Mouse (Mus musculus) neural tube, embryonic 10.5 days (tissue): ENCODE results near the gene Smg8.
"Not testable (repeated sequence)": the region's sequence is repeated elsewhere in the genome, so short reads cannot be mapped to it uniquely, and the experiment has no call there.

Experiments
- DNase-seq: peaks from one replicate; pipeline ENCODE4 v3.0.0-alpha.2; 2017; ENCODE audit warnings: low spot score; ENCODE audit errors: extremely low spot score

Smg8 gene

DNA sequence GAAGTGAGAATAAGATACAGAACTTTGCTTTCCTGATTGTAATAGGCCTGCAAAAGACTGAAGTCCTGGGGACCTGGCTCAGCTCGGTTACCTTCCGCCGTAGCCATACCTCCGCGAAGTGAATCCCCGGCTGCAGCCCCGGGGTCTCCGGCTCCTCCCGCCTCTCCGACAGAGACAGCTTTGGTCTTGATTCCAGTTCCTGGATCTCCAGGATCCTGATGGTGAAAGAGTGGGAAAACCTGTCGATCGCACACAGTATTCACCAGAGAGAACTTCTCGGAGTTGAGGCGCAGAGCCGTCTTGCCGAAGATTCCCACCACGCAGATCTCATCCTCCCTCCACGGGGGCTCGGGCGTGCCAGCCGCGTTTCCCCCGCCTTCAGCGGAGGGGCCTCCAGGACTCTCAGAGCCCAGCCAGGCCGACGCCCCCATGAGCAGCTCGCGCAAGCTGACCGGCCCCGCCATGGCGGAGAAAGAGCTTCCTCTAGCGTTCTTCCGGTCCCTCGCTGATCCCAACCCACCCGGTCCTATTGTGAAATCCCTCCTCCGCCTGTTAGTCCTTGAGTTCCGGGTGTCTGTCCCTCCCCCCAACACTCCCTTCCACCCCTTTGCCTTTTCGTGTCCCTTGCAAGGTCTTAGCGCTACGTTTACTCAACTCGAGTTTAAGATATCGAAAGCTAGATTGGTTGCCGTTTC lies at the start of gene Smg8:
Smg8 (minus strand) TSS at position 485 of the 695 bp plus-strand sequence.
- DNase-seq = peak; percentile 73

- no peak for DNase-seq
Observed at GRCm38 (mm10) chr11:87136233-87136632, 49.7 kb upstream of the Smg8 start.

DNA sequence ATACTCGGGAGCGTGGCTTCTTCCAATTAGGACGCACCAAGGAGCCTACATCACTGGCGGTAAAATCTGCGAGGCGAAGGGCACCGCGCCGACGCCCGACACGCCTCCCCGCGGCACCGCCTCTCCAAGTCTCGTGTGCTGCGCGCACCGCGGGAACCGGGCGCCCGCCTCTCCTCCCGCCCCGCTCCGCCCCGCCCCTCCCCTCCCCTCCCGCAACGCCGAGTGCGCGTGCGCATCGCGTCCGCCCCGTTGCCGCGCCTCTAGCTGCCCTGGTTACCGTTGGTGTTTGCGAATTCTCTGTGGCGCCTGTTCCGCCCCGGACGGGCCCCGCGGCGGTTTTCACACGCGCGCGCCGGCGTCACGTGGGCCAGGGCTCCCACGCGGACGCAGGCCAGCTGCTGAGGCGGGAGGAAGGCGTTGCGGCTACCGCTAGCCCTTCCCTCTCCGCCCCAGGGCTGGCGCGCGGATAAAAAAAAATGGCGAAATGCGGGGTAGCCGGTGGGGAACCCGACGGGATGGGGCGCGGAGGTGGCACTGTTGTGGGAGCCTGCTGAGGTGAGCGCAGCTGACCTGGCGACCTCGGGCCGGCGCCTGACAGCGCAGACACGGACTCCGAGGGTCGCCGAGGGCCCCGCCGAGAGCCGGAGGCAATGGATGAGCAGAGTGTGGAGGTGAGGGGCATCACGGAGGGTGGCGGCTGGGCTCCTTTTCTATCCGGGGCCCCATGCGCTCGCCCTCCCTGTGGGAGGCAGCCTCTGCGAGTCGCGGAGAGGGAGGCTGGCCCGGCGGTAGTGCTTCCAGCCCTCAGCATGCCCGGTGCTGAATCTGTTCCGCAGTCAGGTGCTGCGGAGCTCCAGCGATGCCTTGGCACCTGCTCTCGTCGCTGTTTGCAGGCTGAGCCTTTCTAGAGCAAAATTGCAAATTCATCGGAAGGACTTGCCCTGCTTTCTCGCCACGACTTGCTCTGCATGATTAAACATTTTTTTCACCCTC lies 40.5 kb upstream of the Smg8 start, which contains the start of gene Trim37:
Trim37 (plus strand) TSS at position 254 of the 993 bp plus-strand sequence.
- peak; percentile 92 for DNase-seq

GRCm38 (mm10) chr11:87126281-87126823 lies 39.8 kb upstream of the Smg8 start:
- DNase-seq = no peak

- DNase-seq = no peak
Observed at GRCm38 (mm10) chr11:87125562-87125961, 39.0 kb upstream of the Smg8 start.

GRCm38 (mm10) chr11:87121864-87122263 lies 35.3 kb upstream of the Smg8 start:
- no peak for DNase-seq

DNA sequence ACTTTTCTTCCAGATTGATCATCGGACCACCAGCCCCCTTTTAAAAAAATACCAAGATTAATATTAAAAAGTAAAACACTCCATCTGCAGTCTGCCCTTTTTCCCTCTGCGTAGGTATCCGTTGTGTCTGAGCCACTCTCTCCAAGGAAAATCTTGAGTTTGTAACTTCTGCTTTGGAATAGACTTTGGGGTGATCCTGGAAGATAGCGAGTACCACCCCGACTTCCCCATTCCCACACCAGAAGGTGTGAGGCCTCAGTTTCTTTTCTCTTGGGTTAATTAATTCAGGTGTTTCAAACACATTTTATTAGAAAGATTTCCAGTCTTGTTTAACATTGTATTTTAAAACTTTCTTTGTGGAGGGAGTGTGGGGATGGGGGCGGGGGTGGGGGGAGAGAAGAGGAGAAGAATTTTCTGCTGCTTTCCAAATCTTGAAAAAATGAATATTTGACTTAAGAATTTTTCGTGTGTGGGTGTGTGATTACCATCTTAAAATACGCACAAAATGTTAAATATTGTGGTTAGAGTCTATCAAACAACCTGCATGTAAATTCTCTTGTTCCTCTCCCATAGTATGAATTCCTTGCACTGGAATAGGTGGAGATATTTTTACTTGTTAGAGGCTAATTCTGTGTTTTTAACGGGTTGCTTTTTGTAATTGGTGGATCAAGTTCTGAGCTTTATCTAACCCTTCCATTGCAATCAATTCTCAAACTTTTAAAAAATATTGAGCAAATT lies 23.8 kb upstream of the Smg8 start:
- no peak for DNase-seq

DNA sequence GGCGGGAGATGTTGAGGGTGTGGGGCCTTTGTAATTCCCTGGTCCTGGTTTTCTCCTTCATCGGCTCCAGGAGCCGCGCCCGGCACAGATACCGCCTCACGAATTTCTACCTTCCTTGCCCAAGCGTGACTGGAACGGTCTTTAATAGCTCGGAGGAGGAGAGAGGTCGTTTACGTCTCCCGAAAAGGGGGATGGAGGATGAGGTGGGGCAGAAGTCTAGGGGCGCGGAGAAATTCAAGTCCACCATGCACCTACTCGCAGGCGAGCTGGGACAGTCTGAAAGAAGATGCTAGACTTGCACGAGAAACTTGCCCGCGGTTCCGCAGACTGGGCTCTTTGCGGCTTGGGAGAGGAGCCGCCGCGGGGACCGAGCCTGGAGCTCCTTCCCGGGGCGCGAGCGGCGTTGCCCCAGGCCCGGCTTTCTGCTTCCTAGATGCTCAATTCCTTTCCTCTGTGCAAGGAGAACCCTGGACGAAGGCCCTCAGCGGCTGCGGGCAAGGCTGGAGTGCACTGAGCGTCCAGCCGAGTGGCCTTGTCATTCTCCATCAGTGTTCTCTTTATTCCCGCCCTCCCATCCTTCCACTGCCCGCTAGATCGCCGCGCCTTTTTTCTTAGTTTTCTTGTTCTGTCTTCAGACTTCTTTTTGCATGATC lies 23.1 kb upstream of the Smg8 start:
- DNase-seq = peak; percentile 71

DNA sequence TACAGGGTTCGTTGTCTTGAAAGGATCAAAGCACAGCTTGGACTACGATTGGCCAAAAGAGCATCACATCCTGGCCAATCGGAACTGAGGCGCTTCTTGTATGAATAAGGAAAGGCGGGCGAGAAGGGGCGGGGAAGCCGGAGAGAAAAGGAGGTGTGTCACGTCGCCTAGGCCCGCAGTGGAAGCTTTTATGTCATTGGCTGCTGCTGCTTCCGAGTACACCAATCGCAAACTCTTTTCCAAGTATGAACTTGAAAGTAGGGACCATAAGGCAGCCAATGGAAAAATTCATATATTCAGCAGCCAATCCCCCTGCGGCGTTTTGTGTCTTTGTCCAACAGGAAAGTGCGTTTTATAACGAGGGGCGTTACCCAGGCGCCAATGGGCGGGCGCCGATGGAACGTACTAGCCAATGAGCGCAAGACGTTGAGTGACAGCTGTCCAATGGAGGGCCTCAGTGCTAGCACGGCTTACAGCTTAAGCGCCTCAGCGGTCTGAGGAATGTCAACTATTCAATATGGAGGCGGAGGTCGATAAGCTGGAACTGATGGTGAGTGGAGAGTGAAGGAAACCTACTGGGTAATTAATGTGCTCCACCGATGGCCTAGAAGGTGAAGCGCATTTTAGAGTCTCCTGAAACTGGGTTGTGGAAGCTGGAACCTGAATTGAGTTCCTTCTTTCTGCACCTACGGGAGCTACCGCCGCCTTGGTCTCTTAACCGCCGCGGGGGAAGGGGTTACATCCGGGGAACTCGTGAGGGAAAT lies 22.4 kb upstream of the Smg8 start, which contains the start of gene Ska2:
Ska2 (plus strand) TSS at position 480 of the 764 bp plus-strand sequence.
- DNase-seq = peak; percentile 96

DNA sequence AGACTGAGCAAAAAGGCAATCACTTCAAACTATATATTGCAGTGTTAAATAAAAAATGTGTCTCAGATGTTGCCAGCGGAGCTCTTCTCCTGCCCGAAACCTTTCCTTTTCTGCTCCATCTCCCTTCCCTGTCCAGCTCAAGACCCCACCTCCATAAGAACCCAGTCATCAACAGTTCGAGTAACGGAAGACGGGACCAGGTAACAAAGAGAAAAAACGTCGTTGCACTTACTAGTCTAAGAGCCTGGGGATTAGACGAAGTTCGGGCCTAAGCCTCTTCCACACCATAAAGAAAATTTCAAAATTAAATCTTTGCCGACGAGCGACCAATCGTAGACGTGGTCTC lies 21.8 kb upstream of the Smg8 start, which contains the start of gene Prr11:
Prr11 (minus strand) TSS at position 300 of the 346 bp plus-strand sequence.
- no peak for DNase-seq

DNA sequence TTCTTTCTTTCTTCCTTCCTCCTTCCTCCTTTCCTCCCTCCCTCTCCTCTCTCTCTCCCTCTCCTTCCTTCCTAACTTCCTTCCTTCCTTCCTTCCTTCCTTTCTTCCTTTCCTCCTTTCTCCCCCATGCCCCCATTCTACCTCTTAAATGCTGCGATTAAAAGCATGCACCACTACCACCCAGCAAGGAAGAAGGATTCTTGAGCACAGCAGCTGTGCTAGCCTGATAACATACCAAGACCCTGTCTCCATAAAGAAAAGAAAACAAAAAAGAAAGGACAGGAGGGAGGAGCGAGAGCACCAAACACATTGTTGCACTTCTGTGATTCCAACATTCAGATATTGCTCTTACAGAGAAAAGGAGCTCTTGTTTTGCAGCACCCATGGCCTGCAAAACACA lies 568 bp upstream of the Smg8 start:
- DNase-seq = no peak

DNA sequence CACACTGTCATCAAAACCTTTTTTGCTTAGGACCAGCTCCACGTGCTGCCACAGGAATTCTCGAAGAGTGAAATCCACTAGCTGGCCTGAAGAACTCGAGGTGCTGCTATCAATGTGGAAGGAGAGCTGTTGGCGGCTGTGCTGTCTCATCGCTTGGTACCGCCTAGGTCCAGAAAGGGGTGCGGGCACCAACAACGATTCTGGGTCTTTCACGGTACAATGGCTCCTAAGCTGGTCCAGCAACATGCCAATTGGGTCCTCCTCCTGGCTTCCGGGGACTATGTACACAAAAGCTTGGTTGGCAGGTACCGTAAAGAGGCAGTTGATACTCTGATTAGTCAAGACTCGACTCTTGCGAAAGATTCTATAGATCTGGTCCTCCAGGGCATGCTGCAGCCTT lies 1.1 kb downstream of the Smg8 start:
- no peak for DNase-seq

- DNase-seq = no peak
Observed at GRCm38 (mm10) chr11:87083712-87084111, 2.9 kb downstream of the Smg8 start.

DNA sequence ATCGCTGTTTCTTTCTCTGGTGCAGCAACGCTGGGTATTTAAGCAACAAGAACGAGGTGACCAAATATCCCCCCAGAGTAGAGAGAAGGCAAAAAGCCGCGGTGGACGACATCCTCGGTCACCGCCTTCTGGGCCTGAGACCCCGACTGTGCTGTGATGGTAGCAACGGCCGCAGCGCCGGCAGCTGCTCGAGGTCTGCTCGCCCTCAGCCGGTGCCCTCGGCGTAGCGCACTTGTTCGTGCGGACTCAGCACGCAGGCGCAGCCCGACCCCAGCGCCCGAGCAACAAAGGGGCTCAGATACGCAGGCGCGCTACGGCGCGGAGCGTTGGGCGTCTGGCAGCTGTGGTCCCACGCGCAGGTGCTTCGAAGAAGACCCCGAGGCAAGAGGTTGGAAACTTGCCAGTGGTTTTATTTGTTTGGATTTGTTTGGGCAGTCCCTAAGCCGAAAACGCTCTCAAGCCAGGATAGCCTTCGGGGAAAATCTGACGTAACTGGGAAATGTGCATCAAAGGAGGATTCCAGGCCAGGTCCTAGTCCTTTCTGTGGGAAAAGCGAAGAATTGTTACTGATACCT lies 12.6 kb downstream of the Smg8 start, which contains the start of gene Gdpd1:
Gdpd1 (minus strand) TSS at position 197 of the 575 bp plus-strand sequence.
- DNase-seq = peak; percentile 91

- DNase-seq = peak; percentile 70
Observed at GRCm38 (mm10) chr11:87073343-87073865, 13.2 kb downstream of the Smg8 start.

DNA sequence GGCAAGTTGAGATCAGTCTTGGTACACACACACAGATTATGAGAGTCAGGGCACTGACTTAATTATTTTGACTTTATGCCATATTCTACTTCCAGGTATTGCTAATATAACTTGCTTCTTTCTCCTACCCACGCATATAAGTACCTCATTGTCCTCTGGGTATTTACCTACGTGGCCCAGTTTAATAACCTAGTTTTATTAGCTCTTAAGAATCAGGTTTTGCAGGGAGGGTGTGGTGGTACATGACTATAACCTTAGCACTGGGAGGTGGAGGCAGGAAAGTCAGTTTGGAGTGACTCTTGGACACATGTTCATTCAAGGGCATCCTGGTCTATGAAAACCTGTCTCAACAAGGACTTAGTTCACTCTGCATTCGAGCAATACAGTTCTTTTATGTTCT lies 24.5 kb downstream of the Smg8 start:
- no peak for DNase-seq

DNA sequence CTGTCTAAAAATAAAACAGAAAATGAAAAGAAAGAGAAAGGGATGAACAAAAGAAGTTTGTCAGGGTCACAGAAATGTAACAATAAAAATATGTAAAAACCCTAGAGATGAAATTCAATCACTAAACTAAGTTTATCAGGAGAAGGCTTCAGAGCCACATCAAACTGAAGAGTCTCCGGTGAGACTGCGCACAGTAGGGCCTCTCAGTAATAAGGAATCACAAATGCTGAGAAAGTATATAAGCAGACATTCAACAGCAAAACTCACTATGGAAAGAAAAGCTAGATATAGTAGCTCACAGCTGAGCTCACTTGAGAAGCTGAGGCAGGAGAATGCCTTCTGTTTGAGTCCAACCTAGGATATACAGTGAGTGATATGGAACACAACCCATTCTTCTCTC lies 26.2 kb downstream of the Smg8 start:
- no peak for DNase-seq

DNA sequence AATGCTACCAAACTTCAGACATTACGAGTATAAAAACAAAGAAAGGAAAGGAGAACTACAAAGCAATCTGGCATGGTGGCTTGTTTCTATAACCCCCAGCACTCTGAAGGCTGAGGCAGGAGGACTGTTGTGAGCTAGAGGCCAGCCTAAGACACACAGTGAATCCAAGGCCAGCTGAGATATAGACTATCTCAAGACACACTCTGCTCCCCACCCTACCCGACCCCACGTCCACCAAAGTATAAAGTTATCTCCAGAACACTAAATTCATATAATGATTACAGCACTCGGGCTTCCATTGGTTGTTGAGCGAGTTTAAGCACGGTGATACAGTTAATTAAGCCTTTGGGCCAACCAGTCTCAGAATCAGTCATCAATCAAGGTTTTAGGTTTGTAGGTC lies 30.3 kb downstream of the Smg8 start:
- no peak for DNase-seq

DNA sequence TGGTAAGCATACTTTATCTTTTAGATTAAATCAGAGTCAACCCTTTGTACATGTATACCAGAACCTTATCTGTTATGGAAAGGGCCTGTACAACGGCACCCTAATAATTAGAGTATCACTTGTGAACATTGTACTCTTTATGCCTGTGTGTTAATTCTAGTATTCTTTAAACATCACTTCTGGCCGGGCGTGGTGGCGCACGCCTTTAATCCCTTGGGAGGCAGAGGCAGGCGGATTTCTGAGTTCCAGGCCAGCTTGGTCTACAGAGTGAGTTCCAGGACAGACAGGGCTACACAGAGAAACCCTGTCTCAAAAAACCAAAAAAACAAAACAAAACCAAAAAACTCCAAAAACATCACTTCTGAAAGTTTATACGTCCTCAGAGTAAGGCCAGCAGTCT lies 37.7 kb downstream of the Smg8 start:
- DNase-seq = not testable (repeated sequence)
